Mouse (Mus musculus): ENCODE measurements around the gene Pramel4.
"Not testable (repeated sequence)": the region's sequence is repeated elsewhere in the genome, so short reads cannot be mapped to it uniquely, and the experiment has no call there.

The Pramel4 gene

DNA sequence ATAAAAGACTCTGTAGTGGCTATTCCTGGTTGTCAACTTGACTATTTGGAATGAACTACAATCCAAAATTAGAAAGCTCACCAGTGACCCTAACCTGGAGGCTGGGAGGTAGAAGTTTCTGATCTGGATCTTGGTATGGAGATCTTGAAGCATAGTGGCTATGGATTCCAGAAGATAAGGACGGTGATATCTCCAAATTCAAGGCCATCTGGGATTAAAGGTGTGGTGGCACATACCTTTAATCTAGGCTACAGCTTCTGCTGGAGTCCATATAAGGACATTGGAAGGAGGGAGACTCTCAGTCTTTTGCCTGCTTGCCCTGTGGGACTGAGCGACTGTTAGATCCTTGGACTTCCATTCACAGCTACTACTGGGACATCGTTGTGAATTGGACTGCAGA lies at the start of gene Pramel4:
TSS of gene Pramel4 (plus strand) at position 301 of the 400 bp plus-strand sequence.
- DNase-seq (ENCODE audit: low spot score): not testable (repeated sequence)

DNA sequence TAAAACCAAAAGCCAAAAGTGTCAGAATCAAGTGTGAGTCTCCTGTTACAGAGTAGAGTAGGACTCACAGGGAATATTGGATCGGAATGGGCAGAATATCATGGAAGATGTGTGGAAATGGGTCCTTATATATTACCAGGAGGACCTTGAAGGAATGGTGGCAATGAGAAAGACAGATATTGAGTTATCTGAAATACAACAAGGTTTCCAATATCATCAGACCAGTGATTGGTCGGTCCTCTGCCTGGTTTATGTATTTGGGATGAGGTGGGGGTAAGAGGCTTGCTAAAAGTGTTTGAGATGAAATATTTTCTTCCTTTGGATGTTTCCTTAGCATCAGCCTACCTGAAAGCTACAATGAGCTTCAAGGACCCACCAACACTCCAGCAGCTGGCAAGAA lies 47.2 kb downstream of the Pramel4 start, which contains the start of gene Gm13102:
TSS of gene Gm13102 (plus strand) at position 301 of the 400 bp plus-strand sequence.
- DNase-seq (ENCODE audit: low spot score): not testable (repeated sequence)
